Mouse (Mus musculus): Measurements from ENCODE around the gene Map4k2. TPM values are rescaled to one million over a fixed set of nuclear protein-coding genes. Genes with fewer than 3 reads are reported as not detected.

Map4k2 gene
- total RNA-seq, 2 experiments from 2014 or later: 42.6 to 44.3 TPM

DNA sequence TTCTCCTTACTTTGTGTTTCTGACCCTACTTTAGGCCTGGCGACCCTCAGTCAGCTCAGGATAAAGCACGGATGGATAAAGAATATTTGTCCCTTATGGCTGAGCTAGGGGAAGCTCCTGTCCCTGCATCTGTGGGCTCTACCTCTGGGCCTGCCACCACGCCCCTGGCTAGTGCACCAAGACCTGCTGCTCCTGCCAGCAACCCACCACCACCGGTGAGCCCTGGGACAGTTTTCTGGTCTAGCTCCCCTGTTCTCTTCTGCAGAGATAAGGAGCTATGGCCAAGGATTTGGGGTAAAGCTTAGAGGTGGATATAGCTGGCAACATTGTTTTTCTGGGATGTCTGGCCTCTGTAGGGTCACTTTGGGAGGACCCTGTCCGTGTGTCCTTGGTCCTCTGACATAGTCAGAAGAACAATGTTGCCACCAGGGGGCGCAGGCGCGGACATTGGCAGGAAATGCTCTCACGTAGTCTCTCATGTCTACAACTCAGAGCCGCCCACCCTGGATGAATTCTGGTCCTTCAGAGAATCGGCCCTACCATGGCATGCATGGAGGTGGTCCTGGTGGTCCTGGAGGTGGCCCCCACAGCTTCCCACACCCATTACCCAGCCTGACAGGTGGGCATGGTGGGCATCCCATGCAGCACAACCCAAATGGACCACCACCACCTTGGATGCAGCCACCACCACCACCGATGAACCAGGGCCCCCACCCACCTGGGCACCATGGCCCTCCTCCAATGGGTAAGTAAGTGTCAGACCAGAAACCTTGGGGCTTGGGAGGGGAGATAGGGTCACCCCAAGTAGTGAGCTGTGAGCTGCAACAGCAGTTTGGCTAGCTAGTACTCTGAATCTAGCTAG is 32.8 kb downstream of the Map4k2 start:
- DNase-seq (ENCODE audit: low spot score): peak; percentile 58
- intact Hi-C loops (cut with DNase I): loop anchor here (2.0 kb wide), 2 partner anchors 23 to 79 kb away; no protein-coding TSS in a partner anchor

DNA sequence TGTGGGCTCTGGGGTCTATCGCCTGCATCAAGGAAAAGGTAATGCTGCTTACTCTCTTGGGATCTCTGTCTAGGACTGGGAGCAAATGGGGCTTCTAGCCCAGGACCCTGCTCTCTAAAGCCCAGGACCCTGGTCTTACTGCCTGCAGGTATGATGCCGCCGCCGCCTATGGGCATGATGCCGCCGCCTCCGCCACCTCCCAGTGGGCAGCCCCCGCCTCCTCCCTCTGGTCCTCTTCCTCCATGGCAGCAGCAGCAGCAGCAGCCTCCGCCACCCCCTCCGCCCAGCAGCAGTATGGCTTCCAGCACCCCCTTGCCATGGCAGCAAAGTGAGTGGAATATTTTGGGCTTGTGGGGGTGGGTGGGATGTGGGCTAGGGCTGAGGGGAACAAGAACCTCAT is 33.6 kb downstream of the Map4k2 start:
- intact Hi-C loops (cut with DNase I): loop anchor here (2.0 kb wide), 1 partner anchor 22 kb away; no protein-coding TSS in a partner anchor
- DNase-seq (ENCODE audit: low spot score): no peak

DNA sequence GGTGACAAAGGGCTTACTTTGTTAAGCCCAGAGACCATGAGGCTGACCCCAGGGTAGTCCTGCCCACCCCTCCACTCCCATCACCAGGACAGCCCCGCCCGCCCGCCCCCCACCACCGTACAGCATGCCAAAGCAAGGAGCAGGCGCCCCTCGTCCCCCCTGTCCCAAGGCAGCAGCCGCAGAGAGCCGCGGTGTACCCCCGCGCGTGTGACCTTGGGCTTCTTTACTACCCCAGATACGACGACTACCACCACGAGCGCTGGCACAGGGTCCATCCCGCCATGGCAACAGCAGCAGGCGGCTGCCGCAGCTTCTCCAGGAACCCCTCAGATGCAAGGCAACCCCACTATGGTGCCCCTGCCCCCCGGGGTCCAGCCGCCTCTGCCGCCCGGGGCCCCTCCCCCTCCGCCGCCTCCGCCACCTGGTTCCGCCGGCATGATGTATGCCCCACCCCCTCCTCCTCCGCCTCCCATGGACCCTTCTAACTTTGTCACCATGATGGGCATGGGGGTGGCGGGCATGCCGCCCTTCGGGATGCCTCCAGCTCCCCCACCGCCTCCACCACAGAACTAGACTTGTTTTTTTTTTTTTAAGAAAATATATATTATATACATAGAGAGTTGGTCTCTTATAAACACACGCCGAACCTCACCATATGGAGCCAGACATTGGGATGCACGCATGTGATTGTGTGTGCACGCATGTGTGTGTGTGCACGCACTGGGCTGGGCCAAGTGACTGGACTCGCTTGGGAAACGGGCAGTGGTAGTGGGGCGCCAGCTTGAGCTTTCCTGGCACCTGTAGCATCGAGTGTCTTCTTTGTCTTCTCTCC is 34.7 kb downstream of the Map4k2 start:
- DNase-seq (ENCODE audit: low spot score): no peak
- intact Hi-C loops (cut with DNase I): loop anchor here (2.0 kb wide), 1 partner anchor 21 kb away; no protein-coding TSS in a partner anchor

DNA sequence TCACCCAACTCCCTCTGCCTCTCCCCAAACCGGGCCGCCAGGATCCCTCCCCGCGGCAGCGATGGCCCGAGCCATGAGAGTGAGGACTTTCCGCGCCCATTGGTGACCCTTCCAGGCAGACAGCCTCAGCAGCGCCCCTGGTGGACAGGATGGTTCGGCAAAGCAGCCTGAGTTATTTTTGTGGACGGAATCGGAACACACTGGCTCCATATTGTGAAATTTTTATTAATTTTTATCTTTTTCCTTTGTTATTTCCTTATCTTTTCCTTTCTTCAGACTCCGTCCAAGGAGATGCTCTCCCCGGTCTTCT is 35.3 kb downstream of the Map4k2 start:
- no peak for DNase-seq (ENCODE audit: low spot score)
- intact Hi-C loops (cut with DNase I): no loop called here

DNA sequence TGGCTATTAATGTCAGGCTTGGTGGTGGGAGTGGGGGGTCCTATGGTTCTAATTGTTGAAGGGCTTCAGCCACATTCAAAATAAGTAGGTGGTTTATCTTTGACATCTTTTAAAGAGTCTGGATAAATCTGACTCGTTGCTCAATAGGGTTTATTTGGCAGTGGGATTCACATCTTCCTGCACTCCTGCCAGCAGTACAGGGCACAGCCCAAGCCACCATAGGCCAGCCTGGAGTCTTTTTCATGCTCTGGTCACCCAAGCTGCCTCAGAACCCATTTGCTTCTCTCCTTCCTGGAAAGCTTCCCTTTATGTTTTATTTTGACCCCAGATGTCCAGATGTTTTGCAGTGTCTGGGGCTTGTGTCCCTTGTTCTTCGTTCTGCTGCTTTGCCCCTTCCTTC is 35.7 kb downstream of the Map4k2 start:
- intact Hi-C loops (cut with DNase I): no loop called here
- DNase-seq (ENCODE audit: low spot score): no peak

DNA sequence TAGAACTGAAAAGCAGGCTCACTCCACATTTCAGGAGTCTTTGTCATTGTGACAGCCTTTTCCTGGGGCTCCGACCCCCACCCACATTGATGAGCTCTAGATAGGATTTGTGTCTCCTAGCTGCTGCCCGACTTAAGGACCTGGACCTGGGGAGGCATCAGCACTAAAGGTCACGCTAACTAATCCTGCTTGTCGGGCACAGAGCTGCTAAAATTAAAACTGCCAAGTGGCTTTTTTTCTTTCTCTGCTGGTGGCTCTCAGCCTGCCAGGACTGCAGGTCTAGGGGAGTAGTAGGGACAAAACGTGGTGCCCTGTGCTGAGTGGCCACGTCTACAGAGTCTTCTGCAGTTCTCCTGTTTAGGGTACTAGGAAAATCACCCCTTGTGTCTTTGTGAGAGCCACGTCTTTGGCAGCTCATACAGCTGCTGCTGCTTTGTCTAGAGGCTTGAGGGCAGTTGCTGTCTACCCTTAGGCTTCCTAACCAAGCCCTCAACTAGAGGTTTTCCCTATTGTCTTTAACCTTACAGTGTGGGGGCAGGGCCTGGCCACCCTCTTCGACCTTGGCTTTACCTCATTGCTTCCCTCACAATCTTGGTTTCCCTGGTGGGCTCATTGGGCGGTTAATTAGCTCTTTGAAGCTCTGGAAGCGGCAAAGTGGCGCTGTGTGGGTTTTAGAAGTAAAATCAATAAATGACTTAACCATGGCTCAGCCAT is 36.5 kb downstream of the Map4k2 start:
- DNase-seq (ENCODE audit: low spot score): no peak

DNA sequence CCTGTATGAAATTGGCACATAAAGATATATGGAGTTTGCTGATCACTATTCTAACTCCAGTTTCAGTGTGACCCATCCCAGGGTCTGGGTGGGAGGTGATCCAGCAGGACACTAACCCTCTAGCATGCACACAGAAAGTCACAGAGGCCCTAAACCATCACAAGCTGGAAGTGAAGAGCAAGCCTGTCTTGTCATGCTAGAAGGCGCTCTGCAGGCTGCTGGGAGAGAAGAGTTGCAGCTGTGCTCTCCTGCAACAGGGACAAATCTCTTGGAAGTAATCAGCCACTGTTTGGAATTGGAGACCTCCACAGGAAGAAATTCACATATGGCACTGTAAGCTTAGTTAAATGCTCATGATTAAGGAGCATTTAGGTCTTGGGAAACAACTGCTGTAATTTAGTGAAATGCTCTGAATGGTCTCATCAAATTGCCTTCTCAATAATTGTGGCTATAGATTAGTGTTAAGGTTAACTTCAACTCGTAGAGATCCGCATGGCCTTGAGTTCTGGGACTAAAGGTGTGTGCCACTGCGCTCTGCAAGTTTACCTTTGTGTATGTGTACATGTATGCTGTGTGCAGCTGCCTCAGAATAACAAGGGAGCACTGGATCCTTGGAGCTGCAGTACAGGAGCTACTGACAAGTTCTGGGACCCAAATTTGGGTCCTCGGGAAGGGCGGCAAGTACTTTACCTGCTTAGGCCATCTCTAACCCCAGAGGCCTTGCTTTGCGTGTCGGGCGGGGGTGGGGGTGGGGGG is 39.7 kb downstream of the Map4k2 start:
- intact Hi-C loops (cut with DNase I): no loop called here
- DNase-seq (ENCODE audit: low spot score): no peak

More for the DNA sequence above, 36.5 kb downstream of the Map4k2 start:
- intact Hi-C loops (cut with DNase I): no loop called here

DNA sequence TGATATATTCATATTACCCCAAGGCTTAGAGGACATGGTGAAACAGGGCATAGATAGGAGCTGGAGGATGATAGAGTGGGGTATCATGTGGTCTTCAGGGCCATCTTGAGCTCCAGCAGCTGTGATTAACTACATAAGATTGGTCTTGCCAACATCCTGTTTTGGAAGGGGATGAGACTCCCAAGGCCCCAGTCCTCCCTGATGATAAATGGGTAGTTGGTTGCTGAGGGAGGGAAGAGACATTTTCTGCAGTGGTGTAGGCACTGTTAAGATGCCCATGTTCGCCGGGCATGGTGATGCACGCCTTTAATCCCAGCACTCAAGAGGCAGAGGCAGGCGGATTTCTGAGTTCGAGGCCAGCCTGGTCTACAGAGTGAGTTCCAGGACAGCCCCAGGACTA is 40.3 kb downstream of the Map4k2 start:
- intact Hi-C loops (cut with DNase I): no loop called here
- no peak for DNase-seq (ENCODE audit: low spot score)

DNA sequence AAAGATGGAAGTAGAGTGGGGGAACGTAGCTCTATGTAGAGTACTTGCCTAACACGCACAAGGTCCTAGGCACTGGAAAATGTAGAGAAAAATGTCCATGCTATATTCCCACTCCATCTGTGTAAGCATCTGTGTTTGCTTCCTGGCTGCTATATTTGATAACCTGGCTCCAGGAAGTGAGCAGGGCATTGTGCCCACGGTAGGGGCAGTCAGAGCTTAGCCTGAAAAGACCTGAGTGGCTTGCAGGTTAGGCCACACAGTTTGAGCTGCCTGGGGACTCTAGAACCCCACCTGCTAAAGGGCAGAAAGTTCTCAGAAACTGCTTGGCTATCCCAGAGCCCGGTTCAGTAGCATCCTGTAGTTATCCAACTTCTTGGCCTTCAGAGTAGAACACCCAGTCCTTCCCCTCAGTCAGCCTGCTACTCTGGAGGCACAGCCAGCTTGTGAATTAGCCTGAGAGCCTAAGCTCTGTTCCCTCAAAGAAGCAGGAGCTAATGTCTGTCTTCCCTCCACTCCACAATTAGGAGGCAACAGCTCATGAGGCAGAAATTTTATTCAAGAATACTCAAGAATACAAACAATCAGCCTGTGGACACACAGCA is 41.5 kb downstream of the Map4k2 start:
- no peak for DNase-seq (ENCODE audit: low spot score)
- intact Hi-C loops (cut with DNase I): no loop called here

DNA sequence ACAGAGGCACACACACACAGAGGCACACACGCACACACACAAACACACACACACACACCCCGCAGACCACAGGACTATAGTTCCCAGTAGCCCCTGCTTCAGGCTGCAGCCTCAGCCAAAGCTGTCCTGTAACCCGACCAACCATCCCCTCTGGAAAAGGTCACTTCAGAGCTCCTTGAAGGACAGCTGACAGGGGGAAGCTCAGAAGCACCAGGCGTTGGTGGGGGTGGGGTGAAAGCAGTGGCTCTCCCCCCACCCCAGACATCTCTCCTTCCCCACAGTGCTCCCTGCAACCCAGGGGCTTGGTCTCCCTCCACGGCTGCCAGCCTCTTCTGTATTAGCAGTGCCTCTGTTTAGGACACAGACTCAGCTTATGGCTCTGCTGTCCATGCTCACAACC is 42.5 kb downstream of the Map4k2 start:
- DNase-seq (ENCODE audit: low spot score): no peak
- intact Hi-C loops (cut with DNase I): no loop called here

DNA sequence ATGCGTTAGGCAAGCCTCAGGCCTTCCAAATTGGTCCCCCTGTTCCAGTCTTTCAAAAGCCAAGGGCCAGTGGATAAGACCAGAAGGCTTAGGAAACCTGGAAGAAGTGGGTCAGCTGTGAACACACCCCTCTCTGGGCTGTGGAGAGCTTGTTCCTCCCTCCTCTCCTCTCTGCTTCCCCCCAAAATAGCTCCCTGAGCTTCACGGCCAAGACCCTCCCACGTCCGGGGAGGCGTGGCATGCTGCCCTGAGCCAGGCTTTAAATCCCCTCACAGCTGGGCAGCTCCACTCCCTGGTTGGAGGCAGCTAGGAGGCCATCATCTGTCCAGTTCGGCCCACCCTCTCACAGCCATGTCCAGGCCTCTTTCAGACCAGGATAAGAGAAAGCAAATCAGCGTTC is 43.2 kb downstream of the Map4k2 start, which contains the start of gene Pygm:
Gene Pygm (plus strand): TSS at position 272 of the 400 bp plus-strand sequence.
- peak; percentile 86 for DNase-seq (ENCODE audit: low spot score)
- intact Hi-C loops (cut with DNase I): no loop called here

DNA sequence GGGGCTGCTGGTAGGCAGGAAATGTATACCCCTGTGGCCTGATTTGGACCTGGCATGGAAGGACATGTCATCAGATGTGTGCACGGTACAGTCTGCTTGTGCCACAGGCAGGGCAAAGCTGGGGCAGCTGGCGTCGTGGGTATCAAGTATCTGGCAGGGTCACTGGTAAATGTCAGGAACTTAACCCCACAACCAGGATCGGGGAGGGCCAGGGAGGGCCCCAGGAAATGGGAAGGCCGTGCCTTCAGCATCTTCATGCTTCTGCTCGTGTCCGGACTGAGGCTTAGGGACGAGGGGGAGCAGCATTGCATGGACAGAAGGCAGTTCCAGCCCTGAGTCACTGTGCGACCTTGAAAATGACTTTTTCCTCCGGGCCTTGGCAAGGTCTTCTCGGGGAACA is 44.0 kb downstream of the Map4k2 start:
- intact Hi-C loops (cut with DNase I): no loop called here
- DNase-seq (ENCODE audit: low spot score): no peak

DNA sequence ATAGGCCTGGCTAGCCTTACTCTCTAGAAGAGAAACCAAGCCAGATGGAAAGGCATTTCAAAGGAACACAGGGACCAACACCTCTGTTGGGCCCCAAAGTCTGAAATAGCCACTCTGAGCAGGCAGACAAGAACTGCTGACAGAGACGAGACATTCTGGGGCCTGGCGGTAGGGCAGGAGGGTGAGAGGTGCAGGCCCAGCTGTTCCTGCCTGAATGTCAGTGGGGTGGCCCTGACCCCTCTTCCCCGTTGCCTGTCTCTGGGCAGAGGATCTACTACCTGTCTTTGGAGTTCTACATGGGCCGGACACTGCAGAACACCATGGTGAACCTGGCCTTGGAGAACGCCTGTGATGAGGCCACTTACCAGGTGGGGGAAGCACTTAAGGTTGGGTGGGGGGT is 44.5 kb downstream of the Map4k2 start:
- intact Hi-C loops (cut with DNase I): no loop called here
- no peak for DNase-seq (ENCODE audit: low spot score)

DNA sequence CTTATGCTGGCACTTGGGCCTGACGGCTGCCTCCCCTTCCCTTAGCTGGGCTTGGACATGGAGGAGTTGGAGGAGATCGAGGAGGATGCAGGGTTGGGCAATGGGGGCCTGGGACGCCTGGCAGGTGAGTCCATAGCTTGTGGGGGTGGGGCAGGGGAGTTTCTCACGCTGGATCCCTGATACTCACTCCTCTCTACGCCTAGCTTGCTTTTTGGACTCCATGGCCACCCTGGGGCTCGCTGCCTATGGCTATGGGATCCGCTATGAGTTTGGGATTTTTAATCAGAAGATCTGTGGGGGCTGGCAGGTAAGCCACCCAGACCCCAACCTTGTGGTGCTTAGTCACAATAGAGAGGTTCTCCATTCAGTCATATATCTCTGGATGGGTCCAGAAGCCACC is 44.9 kb downstream of the Map4k2 start:
- DNase-seq (ENCODE audit: low spot score): no peak
- intact Hi-C loops (cut with DNase I): no loop called here

DNA sequence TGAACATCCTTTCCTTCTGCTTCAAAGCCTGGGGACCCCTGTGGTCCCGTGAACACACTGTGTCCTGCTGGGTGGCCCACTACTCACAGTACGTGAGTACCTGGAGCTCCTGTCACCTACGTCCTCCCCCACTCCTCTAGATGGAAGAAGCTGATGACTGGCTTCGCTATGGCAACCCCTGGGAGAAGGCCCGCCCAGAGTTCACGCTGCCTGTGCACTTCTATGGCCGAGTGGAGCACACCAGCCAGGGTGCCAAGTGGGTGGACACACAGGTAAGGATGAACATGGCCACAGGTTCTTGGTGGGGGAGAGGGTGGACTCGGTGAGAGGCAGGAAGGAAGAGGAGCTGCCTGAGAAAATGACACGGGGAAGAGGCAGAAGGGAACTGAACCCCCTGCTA is 45.3 kb downstream of the Map4k2 start:
- intact Hi-C loops (cut with DNase I): no loop called here
- no peak for DNase-seq (ENCODE audit: low spot score)

DNA sequence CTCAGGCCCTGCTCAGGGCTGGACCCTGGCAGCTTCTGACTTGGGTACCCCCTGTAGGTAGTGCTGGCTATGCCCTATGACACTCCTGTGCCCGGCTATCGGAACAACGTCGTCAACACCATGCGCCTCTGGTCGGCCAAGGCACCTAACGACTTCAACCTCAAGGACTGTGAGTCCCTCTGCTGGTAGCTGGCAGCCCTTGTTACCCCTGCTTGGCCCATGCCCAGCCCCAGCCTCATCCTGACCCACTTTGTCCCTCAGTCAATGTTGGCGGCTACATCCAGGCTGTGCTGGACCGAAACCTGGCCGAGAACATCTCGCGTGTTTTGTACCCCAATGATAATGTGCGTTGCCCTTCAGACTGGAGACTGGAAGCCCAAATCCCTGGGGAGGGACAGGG is 47.1 kb downstream of the Map4k2 start:
- intact Hi-C loops (cut with DNase I): no loop called here
- no peak for DNase-seq (ENCODE audit: low spot score)

DNA sequence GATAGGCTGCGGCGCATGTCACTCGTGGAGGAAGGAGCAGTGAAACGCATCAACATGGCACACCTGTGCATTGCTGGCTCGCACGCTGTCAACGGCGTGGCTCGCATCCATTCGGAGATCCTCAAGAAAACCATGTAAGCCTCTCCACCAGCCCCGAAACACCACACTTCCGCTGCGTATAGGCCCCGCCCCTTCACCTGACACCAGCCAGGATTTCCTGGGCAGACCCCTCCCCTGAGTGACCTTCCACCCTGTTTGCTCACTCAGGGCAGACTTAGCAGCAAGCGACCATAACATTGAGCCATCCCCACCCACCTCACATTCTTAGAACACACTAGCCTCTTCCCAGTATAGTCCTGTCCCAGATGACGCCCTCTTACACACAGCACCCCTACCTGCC is 48.9 kb downstream of the Map4k2 start:
- intact Hi-C loops (cut with DNase I): no loop called here
- DNase-seq (ENCODE audit: low spot score): no peak

DNA sequence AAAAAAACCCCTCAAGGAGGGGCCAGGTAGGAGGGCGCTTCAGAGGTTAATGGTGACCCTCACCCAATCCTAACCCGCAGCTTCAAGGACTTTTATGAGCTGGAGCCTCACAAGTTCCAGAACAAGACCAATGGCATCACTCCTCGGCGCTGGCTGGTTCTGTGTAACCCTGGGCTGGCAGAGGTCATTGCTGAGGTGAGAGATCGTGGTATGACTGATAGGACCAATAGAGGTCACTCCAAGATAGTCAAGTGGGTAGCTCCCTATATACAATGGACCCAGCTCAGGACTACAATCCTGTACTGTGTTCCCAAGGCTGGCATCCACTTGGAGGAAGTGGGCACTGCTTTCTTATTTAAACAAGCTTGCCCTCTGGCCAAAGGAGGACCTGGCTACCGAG is 49.3 kb downstream of the Map4k2 start:
- DNase-seq (ENCODE audit: low spot score): no peak
- intact Hi-C loops (cut with DNase I): no loop called here

DNA sequence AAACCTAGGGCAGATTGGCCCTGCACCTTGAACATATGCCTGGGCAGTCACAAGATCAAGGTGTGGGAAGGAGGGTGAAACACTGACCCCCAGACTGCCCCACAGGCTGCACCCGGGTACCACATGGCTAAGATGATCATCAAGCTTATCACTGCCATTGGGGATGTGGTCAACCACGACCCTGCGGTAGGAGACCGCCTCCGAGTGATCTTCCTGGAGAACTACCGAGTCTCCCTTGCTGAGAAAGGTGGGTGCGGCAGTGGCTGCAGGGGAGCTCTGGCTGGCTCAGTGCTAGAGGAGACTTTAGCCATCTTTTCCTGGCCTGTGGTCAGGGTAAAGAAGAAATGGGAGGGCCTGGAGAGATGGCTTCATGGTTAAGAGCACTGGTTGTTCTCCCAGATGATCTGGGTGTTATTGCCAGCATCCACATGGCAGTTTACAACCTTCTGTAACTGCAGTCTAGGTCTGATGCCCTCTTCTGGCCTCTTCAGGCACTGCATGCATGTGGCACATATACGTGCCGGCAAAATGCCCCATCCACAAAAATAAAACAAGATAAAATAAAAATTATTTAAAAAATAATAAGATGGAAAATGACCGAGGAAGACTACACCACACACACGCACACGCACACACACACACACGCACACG is 51.9 kb downstream of the Map4k2 start:
- intact Hi-C loops (cut with DNase I): no loop called here
- DNase-seq (ENCODE audit: low spot score): no peak
